Mouse (Mus musculus): Measurements from ENCODE around the gene Tmem95.

The Tmem95 gene

GRCm38 (mm10) chr11:69910781-69911560, 33.2 kb upstream of the Tmem95 start:
- DNase-seq, result peak; percentile 82 to 84

GRCm38 (mm10) chr11:69910177-69910576, 32.4 kb upstream of the Tmem95 start:
- no peak for DNase-seq

GRCm38 (mm10) chr11:69909174-69909573, 31.4 kb upstream of the Tmem95 start:
- DNase-seq, result no peak

- peak; percentile 96 to 97 for DNase-seq
These were observed 30.8 kb upstream of the Tmem95 start for GRCm38 (mm10) chr11:69908645-69909044.

GRCm38 (mm10) chr11:69904311-69904710, 26.5 kb upstream of the Tmem95 start:
- no peak for DNase-seq

- DNase-seq, result no peak
These were observed 25.2 kb upstream of the Tmem95 start for GRCm38 (mm10) chr11:69902972-69903371.

GRCm38 (mm10) chr11:69901993-69902392, 24.2 kb upstream of the Tmem95 start:
- no peak for DNase-seq

GRCm38 (mm10) chr11:69901406-69901846, 23.6 kb upstream of the Tmem95 start:
- peak; percentile 95 to 98 for DNase-seq

- peak; percentile 91 to 96 for DNase-seq
These were observed 22.9 kb upstream of the Tmem95 start, which contains the start of the genes 2810408A11Rik and Neurl4 for GRCm38 (mm10) chr11:69900471-69901405. Gene 2810408A11Rik, minus strand, starts transcription at chr11:69900987. Gene Neurl4, plus strand, starts transcription at chr11:69901072.

GRCm38 (mm10) chr11:69899870-69900269, 22.1 kb upstream of the Tmem95 start:
- peak in 1 of 2 experiments; percentile 59 for DNase-seq

- DNase-seq, result no peak
These were observed 17.5 kb upstream of the Tmem95 start, which contains the start of gene Acap1 for GRCm38 (mm10) chr11:69895291-69895690. Gene Acap1, minus strand, starts transcription at chr11:69895539.

- DNase-seq, result no peak
These were observed 16.9 kb upstream of the Tmem95 start for GRCm38 (mm10) chr11:69894671-69895070.

GRCm38 (mm10) chr11:69891482-69891881, 13.7 kb upstream of the Tmem95 start:
- DNase-seq, result no peak

- DNase-seq, result peak; percentile 64 to 68
These were observed 9.3 kb upstream of the Tmem95 start for GRCm38 (mm10) chr11:69886907-69887635.

GRCm38 (mm10) chr11:69884663-69885062, 6.8 kb upstream of the Tmem95 start:
- peak in 1 of 2 experiments; percentile 52 for DNase-seq

GRCm38 (mm10) chr11:69884240-69884639, 6.4 kb upstream of the Tmem95 start:
- peak in 1 of 2 experiments; percentile 47 for DNase-seq

- DNase-seq, result peak in 1 of 2 experiments; percentile 54
These were observed 5.8 kb upstream of the Tmem95 start for GRCm38 (mm10) chr11:69883527-69884151.

GRCm38 (mm10) chr11:69883066-69883465, 5.2 kb upstream of the Tmem95 start:
- DNase-seq, result peak in 1 of 2 experiments; percentile 65

GRCm38 (mm10) chr11:69881787-69882670, 4.2 kb upstream of the Tmem95 start:
- DNase-seq, result no peak

GRCm38 (mm10) chr11:69880853-69881603, 3.2 kb upstream of the Tmem95 start, which contains the start of gene Kctd11:
Gene Kctd11, minus strand, starts transcription at chr11:69881406.
- peak; percentile 94 for DNase-seq
